Mouse (Mus musculus): ENCODE measurements at regions not wholly inside any gene's neighbourhood (a gene's known extent, or its start where the extent isn't known, plus 50 kb on each side); places are given as distances from the start of the nearest gene placed in this dataset.

- Histone ChIP-seq H3K27me3 (no peaks in the 10 kb centered on the region), H3K4me2 (no peak overlapping the region), H3K4me1 (no peaks in the 10 kb centered on the region), H3K4me3 (replicated peaks) (no peak overlapping the region), H3K27ac (no peak overlapping the region), H3K9ac (no peak overlapping the region), H3K9me3 (replicated peaks) (no peaks in the 10 kb centered on the region), H3K36me3 (no peaks in the 10 kb centered on the region)
- ATAC-seq (replicated peaks; ENCODE audit: low FRiP score): no peak
- WGBS: 63% methylated on average over 4 of the region's 4 CpGs
These were observed 454.9 kb downstream of the Lmo4 start for GRCm38 (mm10) chr3:143750128-143750527.

DNA sequence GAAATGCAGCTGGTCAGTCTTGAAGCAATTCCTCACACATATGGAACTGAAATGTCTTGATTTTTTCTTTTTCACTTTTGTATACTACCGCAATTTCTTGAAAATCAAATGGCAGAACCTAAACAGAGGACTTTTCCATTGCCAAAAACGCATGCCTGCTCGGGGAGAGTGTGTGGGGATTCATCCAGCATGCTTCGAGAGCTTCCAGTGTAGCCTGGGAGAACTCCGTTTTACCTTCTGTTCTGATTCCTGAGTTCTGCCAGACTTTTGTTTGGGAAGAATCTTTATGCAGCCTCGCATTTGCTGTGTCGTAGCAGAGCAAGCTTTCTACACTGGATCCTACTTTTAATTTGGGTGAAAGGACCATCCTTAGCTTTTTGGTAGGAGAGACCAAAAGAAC lies 461.4 kb downstream of the Lmo4 start:
- WGBS: 74% methylated on average over 7 of the region's 7 CpGs
- Histone ChIP-seq H3K36me3 (no peaks in the 10 kb centered on the region), H3K9ac (no peak overlapping the region), H3K27me3 (no peaks in the 10 kb centered on the region), H3K4me1 (0 out of 2 replicates have a peak, but pooled peaks cover 4% of the 10 kb centered on the region), H3K4me2 (no peak overlapping the region), H3K4me3 (replicated peaks) (no peak overlapping the region), H3K9me3 (replicated peaks) (no peaks in the 10 kb centered on the region), H3K27ac (peak overlapping the region; percentile 45; the same call in 1 of the 2 replicates)
- no peak for ATAC-seq (replicated peaks; ENCODE audit: low FRiP score)

DNA sequence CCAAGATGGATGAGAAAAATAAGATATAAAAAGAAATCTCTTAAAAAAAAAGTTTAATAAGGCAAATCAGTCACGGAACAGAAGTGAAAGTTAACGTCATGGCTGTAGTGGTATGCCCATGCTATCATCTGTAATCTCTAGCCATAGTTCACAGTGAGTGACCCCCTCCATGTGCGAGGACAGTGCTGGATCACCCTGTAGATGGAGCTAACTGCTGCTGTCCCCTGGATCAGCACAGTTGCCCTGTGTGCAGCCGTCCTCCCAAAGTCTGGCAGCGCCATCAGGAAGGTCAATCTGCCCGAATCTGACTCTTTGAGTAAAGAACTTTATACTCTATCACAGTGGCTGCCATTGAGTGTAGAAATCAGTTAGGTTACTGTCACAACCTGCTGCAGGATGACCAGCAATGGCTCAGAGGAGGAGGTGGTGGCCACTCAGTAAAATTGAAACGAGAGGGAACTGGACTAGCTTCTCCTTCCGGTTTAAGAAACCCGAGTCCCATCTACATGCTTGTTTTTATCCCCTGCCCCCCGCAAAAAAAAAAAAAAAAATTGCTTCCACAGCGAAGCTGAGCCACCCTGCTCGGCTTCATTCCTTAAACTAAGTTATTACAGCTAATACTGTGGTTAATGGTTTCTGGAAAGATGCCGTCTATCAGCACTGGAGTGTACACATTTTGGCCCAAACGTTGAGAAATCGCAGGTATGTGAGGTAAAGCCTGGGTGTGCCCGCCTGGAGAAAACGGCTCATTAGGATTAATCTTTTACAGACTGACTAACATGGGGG lies 462.0 kb downstream of the Lmo4 start:
- peak; percentile 81 for ATAC-seq (replicated peaks; ENCODE audit: low FRiP score)
- Histone ChIP-seq H3K9ac (no peak overlapping the region), H3K27ac (peak overlapping the region; percentile 84), H3K27me3 (no peaks in the 10 kb centered on the region), H3K4me3 (replicated peaks) (peak overlapping the region; percentile 14; the same call in 1 of the 2 replicates), H3K4me1 (0 out of 2 replicates have a peak, but pooled peaks cover 4% of the 10 kb centered on the region), H3K36me3 (no peaks in the 10 kb centered on the region), H3K4me2 (peak overlapping the region; percentile 48), H3K9me3 (replicated peaks) (no peaks in the 10 kb centered on the region)
- 61% methylated on average over 17 of the region's 17 CpGs for WGBS

GRCm38 (mm10) chr3:143738676-143739075 lies 466.3 kb downstream of the Lmo4 start:
- no peaks in the 10 kb centered on the region for H3K9me3 ChIP-seq (replicated peaks)
- no peaks in the 10 kb centered on the region for H3K36me3 ChIP-seq
- no peak overlapping the region for H3K9ac ChIP-seq
- H3K27me3 ChIP-seq: no peaks in the 10 kb centered on the region
- no peak overlapping the region for H3K4me3 ChIP-seq (replicated peaks)
- 0 out of 2 replicates have a peak, but pooled peaks cover 4% of the 10 kb centered on the region for H3K4me1 ChIP-seq
- H3K27ac ChIP-seq: no peak overlapping the region
- no peak for ATAC-seq (replicated peaks; ENCODE audit: low FRiP score)
- no peak overlapping the region for H3K4me2 ChIP-seq
- WGBS: 69% methylated on average over 3 of the region's 3 CpGs

DNA sequence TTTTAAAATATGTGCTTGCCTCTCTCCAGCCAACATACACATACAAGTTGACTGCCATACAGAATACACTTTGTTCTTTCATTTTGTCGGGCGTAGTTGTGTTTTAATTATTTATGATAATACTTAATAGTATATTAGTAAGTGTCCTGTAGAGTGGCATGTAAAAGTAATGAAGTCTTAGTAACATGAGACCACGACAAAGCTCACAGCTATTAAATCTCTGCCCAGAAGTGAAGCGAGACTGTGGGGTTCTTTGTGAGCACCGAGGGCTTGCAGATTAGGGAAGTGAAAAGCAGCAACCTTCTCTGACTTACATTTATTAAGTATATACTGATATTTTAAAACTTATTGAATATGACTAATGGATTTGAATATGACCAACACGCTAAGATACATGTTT lies 467.2 kb downstream of the Lmo4 start:
- H3K4me2 ChIP-seq: no peak overlapping the region
- H3K9ac ChIP-seq: no peak overlapping the region
- no peaks in the 10 kb centered on the region for H3K27me3 ChIP-seq
- 0 out of 2 replicates have a peak, but pooled peaks cover 2% of the 10 kb centered on the region for H3K4me1 ChIP-seq
- WGBS: 57% methylated on average over 6 of the region's 6 CpGs
- no peaks in the 10 kb centered on the region for H3K9me3 ChIP-seq (replicated peaks)
- H3K4me3 ChIP-seq (replicated peaks): no peak overlapping the region
- no peaks in the 10 kb centered on the region for H3K36me3 ChIP-seq
- no peak for ATAC-seq (replicated peaks; ENCODE audit: low FRiP score)
- no peak overlapping the region for H3K27ac ChIP-seq

GRCm38 (mm10) chr3:143736651-143737398 lies 468.2 kb downstream of the Lmo4 start:
- no peak for ATAC-seq (replicated peaks; ENCODE audit: low FRiP score)
- Histone ChIP-seq H3K36me3 (no peaks in the 10 kb centered on the region), H3K4me1 (no peaks in the 10 kb centered on the region), H3K9ac (no peak overlapping the region), H3K4me3 (replicated peaks) (no peak overlapping the region), H3K27me3 (no peaks in the 10 kb centered on the region), H3K9me3 (replicated peaks) (no peaks in the 10 kb centered on the region), H3K4me2 (no peak overlapping the region), H3K27ac (no peak overlapping the region)
- WGBS: 78% methylated on average over 6 of the region's 6 CpGs

DNA sequence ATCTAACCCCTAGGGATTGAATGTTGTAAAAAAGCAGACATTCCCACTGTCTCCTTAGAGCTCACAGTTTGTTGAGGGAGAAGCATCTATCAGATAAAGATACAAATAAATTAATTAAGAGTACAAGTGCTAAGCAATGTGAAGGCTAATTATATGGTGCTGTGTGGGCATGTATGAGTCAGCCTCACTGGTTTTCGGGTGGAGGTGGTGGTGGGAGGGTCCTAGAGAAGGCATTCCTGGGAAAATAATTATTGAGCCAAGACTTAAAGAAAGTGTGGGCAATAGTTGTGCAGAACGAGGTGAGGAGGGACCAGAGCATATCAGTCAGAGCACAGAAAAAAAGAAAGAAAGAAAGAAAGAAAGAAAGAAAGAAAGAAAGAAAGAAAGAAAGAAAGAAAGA lies 470.2 kb downstream of the Lmo4 start:
- no peak for ATAC-seq (replicated peaks; ENCODE audit: low FRiP score)
- 74% methylated on average over 2 of the region's 2 CpGs for WGBS
- H3K4me1 ChIP-seq: no peaks in the 10 kb centered on the region
- no peaks in the 10 kb centered on the region for H3K36me3 ChIP-seq
- no peaks in the 10 kb centered on the region for H3K9me3 ChIP-seq (replicated peaks)
- no peak overlapping the region for H3K27ac ChIP-seq
- no peak overlapping the region for H3K4me3 ChIP-seq (replicated peaks)
- no peak overlapping the region for H3K9ac ChIP-seq
- no peak overlapping the region for H3K4me2 ChIP-seq
- no peaks in the 10 kb centered on the region for H3K27me3 ChIP-seq

DNA sequence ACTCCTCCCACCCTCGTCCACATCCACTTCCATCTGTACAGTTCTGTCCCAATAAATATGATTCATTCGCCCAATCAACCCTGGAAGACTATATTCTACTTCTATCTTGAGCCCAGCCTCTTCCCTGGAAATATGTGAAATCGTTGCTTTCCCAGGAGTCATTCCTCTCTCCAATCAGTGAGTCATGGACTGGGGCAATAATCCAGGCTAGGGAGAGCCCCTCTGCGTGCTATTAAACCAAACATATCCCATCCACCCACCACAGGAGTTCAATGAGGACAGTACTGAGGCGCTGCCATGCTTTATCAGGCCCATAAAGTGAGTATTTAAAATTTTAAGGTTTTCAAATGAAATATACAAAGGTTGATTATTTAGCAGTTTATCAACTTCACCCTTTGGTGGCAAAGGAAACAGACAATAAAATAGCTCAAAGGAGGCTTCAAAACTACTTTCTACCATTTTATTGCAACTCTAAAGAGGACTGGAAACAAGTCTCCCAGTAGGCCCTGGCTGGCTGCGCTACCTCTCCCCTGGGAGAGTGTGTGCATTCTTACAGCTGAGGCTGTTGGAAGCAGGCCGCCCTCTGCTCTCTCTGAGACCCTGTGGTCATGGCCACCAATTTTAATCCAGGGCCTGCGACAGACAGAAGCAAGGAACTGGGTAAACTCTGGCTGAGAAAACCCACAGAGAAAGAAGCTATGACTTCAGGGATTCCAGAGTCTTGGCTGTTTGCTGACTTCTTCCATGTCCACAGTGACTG lies 471.9 kb downstream of the Lmo4 start:
- no peak overlapping the region for H3K4me2 ChIP-seq
- no peak overlapping the region for H3K4me3 ChIP-seq (replicated peaks)
- no peak overlapping the region for H3K27ac ChIP-seq
- H3K9ac ChIP-seq: no peak overlapping the region
- 0 out of 2 replicates have a peak, but pooled peaks have one; percentile 52 for ATAC-seq (replicated peaks; ENCODE audit: low FRiP score)
- 62% methylated on average over 8 of the region's 8 CpGs for WGBS
- H3K27me3 ChIP-seq: no peaks in the 10 kb centered on the region
- H3K4me1 ChIP-seq: no peaks in the 10 kb centered on the region
- H3K9me3 ChIP-seq (replicated peaks): no peaks in the 10 kb centered on the region
- H3K36me3 ChIP-seq: no peaks in the 10 kb centered on the region

GRCm38 (mm10) chr3:143729473-143730076 lies 475.4 kb downstream of the Lmo4 start:
- WGBS: 79% methylated on average over 8 of the region's 8 CpGs
- no peaks in the 10 kb centered on the region for H3K9me3 ChIP-seq (replicated peaks)
- H3K4me2 ChIP-seq: no peak overlapping the region
- H3K36me3 ChIP-seq: no peaks in the 10 kb centered on the region
- no peak for ATAC-seq (replicated peaks; ENCODE audit: low FRiP score)
- H3K4me3 ChIP-seq (replicated peaks): no peak overlapping the region
- no peak overlapping the region for H3K9ac ChIP-seq
- H3K27ac ChIP-seq: no peak overlapping the region
- H3K27me3 ChIP-seq: no peaks in the 10 kb centered on the region
- H3K4me1 ChIP-seq: no peaks in the 10 kb centered on the region

- Histone ChIP-seq H3K4me1 (no peaks in the 10 kb centered on the region), H3K4me3 (replicated peaks) (no peak overlapping the region), H3K9me3 (replicated peaks) (no peaks in the 10 kb centered on the region), H3K27ac (no peak overlapping the region), H3K4me2 (no peak overlapping the region), H3K9ac (no peak overlapping the region), H3K36me3 (no peaks in the 10 kb centered on the region), H3K27me3 (no peaks in the 10 kb centered on the region)
- ATAC-seq (replicated peaks; ENCODE audit: low FRiP score): no peak
- 84% methylated on average over 2 of the region's 2 CpGs for WGBS
These were observed 482.4 kb downstream of the Lmo4 start for GRCm38 (mm10) chr3:143722571-143722970.

- no peak for ATAC-seq (replicated peaks; ENCODE audit: low FRiP score)
- Histone ChIP-seq H3K4me3 (replicated peaks) (no peak overlapping the region), H3K9me3 (replicated peaks) (no peaks in the 10 kb centered on the region), H3K36me3 (no peaks in the 10 kb centered on the region), H3K9ac (no peak overlapping the region), H3K4me2 (no peak overlapping the region), H3K27ac (no peak overlapping the region), H3K27me3 (no peaks in the 10 kb centered on the region), H3K4me1 (no peaks in the 10 kb centered on the region)
- WGBS: 81% methylated on average over 3 of the region's 3 CpGs
These were observed 482.9 kb downstream of the Lmo4 start for GRCm38 (mm10) chr3:143722082-143722481.
